8 mouse cellular contexts compared by ENCODE assay signal in genomic region chr2:170209121-170209520, GRCm38 (mm10).
DNase-seq lines count a peak whose midpoint lies in the region; ATAC-seq and TF ChIP-seq lines count a peak whose summit lies in the region.

No protein-coding gene starts in this region.

- intact Hi-C loops in gastrocnemius, adult 2 months (cut with DNase I): no loop called here

- DNase-seq in gastrocnemius, adult 2 months: peak; percentile 89
- no peak for DNase-seq in hindbrain, postnatal 0 days (ENCODE audit: low spot score)
- no peak for DNase-seq in cerebellum, adult 9-11 months
- DNase-seq in frontal cortex, postnatal 36 days (ENCODE audit: low spot score in 2 of 2): no peak
- DNase-seq in spleen, postnatal 10 days (ENCODE audit: low spot score in 2 of 2): no peak

- H3K27me3 ChIP-seq in E14TG2a.4 (ENCODE audit: insufficient read depth, low read length): no peaks in the 10 kb centered on the region
- no peaks in the 10 kb centered on the region for H3K27me3 ChIP-seq in intestine, embryonic 16.5 days (replicated peaks; ENCODE audit: control insufficient read depth, insufficient read depth, low read length)
- H3K27me3 ChIP-seq in lung, embryonic 16.5 days (ENCODE audit: control insufficient read depth, insufficient read depth, low read depth, low read length): no peaks in the 10 kb centered on the region
- H3K27me3 ChIP-seq in hindbrain, postnatal 0 days (ENCODE audit: insufficient read depth, low read length): no peaks in the 10 kb centered on the region

- peak; percentile 96 for ATAC-seq in intestine, embryonic 16.5 days
- peak; percentile 66 for ATAC-seq in lung, embryonic 16.5 days (ENCODE audit: low read depth)
- no peak for ATAC-seq in hindbrain, postnatal 0 days

- no peaks in the 10 kb centered on the region for H3K36me3 ChIP-seq in E14TG2a.4 (ENCODE audit: insufficient read depth, low read length)
- no peaks in the 10 kb centered on the region for H3K36me3 ChIP-seq in intestine, embryonic 16.5 days (ENCODE audit: control insufficient read depth, insufficient read depth, low read length)
- no peaks in the 10 kb centered on the region for H3K36me3 ChIP-seq in lung, embryonic 16.5 days (ENCODE audit: control insufficient read depth, insufficient read depth, low read length)
- no peaks in the 10 kb centered on the region for H3K36me3 ChIP-seq in hindbrain, postnatal 0 days (ENCODE audit: insufficient read depth, low read length)

- no peaks in the 10 kb centered on the region for H3K9me3 ChIP-seq in E14TG2a.4 (ENCODE audit: low read length)
- H3K9me3 ChIP-seq in intestine, embryonic 16.5 days (ENCODE audit: control insufficient read depth, low read length): no peaks in the 10 kb centered on the region
- no peaks in the 10 kb centered on the region for H3K9me3 ChIP-seq in lung, embryonic 16.5 days (ENCODE audit: control insufficient read depth, low read length)
- no peaks in the 10 kb centered on the region for H3K9me3 ChIP-seq in hindbrain, postnatal 0 days (ENCODE audit: low read length)

- H3K9ac ChIP-seq in intestine, embryonic 16.5 days (ENCODE audit: low read depth, low read length): no peak overlapping the region; the same call in 1 of the 2 replicates
- H3K9ac ChIP-seq in lung, embryonic 16.5 days (ENCODE audit: low read length): no peak overlapping the region
- no peak overlapping the region for H3K9ac ChIP-seq in hindbrain, postnatal 0 days (replicated peaks; ENCODE audit: low read length)

- H3K4me1 ChIP-seq in E14TG2a.4 (replicated peaks; ENCODE audit: low read depth, low read length): peaks cover 57% of the 10 kb centered on the region
- H3K4me1 ChIP-seq in intestine, embryonic 16.5 days (ENCODE audit: control insufficient read depth, insufficient read depth, low read length): peaks cover 22% of the 10 kb centered on the region
- H3K4me1 ChIP-seq in lung, embryonic 16.5 days (replicated peaks; ENCODE audit: control insufficient read depth, insufficient read depth, low read length): peaks cover 19% of the 10 kb centered on the region
- no peaks in the 10 kb centered on the region for H3K4me1 ChIP-seq in hindbrain, postnatal 0 days (ENCODE audit: insufficient read depth, low read length)

- 0 out of 2 replicates have a peak overlapping the region, but pooled peaks have one; percentile 10 for H3K4me3 ChIP-seq in E14TG2a.4 (replicated peaks; ENCODE audit: low read length)
- H3K4me3 ChIP-seq in gastrocnemius, adult 2 months: peak overlapping the region; percentile 40
- H3K4me3 ChIP-seq in intestine, embryonic 16.5 days (ENCODE audit: low read length): no peak overlapping the region
- no peak overlapping the region for H3K4me3 ChIP-seq in lung, embryonic 16.5 days (ENCODE audit: low read length)
- no peak overlapping the region for H3K4me3 ChIP-seq in hindbrain, postnatal 0 days (ENCODE audit: low read length)

- no peak for TF ChIP-seq CTCF in E14TG2a.4 (conservative IDR thresholded peaks at IDR 0.05; ENCODE audit: low read length)
- no peak for TF ChIP-seq CTCF in gastrocnemius, adult 2 months (IDR thresholded peaks at IDR 0.05)
- no peak for TF ChIP-seq CTCF in hindbrain, postnatal 0 days (IDR thresholded peaks at IDR 0.05; ENCODE audit: low read depth)

- H3K27ac ChIP-seq in gastrocnemius, adult 2 months: peak overlapping the region; percentile 77
- H3K27ac ChIP-seq in intestine, embryonic 16.5 days (ENCODE audit: low read length): peak overlapping the region; percentile 82
- H3K27ac ChIP-seq in lung, embryonic 16.5 days (ENCODE audit: low read length): peak overlapping the region; percentile 50
- H3K27ac ChIP-seq in hindbrain, postnatal 0 days: no peak overlapping the region

- 46% methylated on average over 12 of the region's 12 CpGs for WGBS in intestine, embryonic 16.5 days
- 25% methylated on average over 12 of the region's 12 CpGs for WGBS in lung, embryonic 16.5 days
- WGBS in hindbrain, postnatal 0 days: 76% methylated on average over 12 of the region's 12 CpGs

- no peak overlapping the region for H3K4me2 ChIP-seq in intestine, embryonic 16.5 days (ENCODE audit: low read depth, low read length)
- H3K4me2 ChIP-seq in lung, embryonic 16.5 days (ENCODE audit: low read depth, low read length): no peak overlapping the region
- H3K4me2 ChIP-seq in hindbrain, postnatal 0 days (ENCODE audit: low read depth, low read length): no peak overlapping the region

Comparison
In these comparisons a context has a peak if more than half of its experiments do, and no peak if none do; other contexts are left out.
1. H3K4me3 ChIP-seq: peak in E14TG2a.4 (single experiment) and gastrocnemius, adult 2 months (single experiment); none in intestine, embryonic 16.5 days (single experiment), lung, embryonic 16.5 days (single experiment) and hindbrain, postnatal 0 days (single experiment).